Comparison of ENCODE assay signal across 9 mouse cellular contexts in genomic region chr8:70509281-70509952, GRCm38 (mm10). TPM values are rescaled to one million over a fixed set of nuclear protein-coding genes. Genes with fewer than 3 reads are reported as not detected.
DNase-seq lines count a peak whose midpoint lies in the region; ATAC-seq and TF ChIP-seq lines count a peak whose summit lies in the region.
"Had no signal": no experiment of that assay in that cellular context is flagged by ENCODE, and none has a peak within 500 bp of the region (broad histone marks: within the 10 kb centered on the region; RNA-seq: fewer than 3 reads in every experiment).

No protein-coding gene starts in this region.

- H3K27ac ChIP-seq in kidney, adult 2 months (ENCODE audit: insufficient read depth, low read depth, low read length), result peak overlapping the region; percentile 60
- H3K27ac ChIP-seq in bone marrow, adult 2 months (ENCODE audit: control insufficient read depth, insufficient read depth, low read depth, low read length, poor library complexity), result peak overlapping the region; percentile 87
- peak overlapping the region; percentile 96; the same call in 1 of the 2 replicates for H3K27ac ChIP-seq in hindbrain, embryonic 12.5 days
- H3K27ac ChIP-seq in midbrain, embryonic 11.5 days (ENCODE audit: low read depth, low read length), result peak overlapping the region; percentile 86; the same call in 1 of the 2 replicates

- no peak for TF ChIP-seq POLR2A in kidney, adult 2 months (IDR thresholded peaks at IDR 0.05; ENCODE audit: low read depth, low read length)
- TF ChIP-seq POLR2A in bone marrow, adult 2 months (IDR thresholded peaks at IDR 0.05; ENCODE audit: borderline replicate concordance, control insufficient read depth, low read depth, low read length), result no peak

- DNase-seq in kidney, adult 2 months, result no peak
- DNase-seq in kidney, postnatal 4 days, result no peak
- peak; percentile 77 for DNase-seq in midbrain, embryonic 11.5 days (ENCODE audit: low spot score, missing footprints)
- no peak for DNase-seq in gastrocnemius, adult 18-20 months (ENCODE audit: low spot score)
- no peak for DNase-seq in cerebellum, postnatal 14 days
- no peak for DNase-seq in spleen, adult 18-20 months

- no peaks in the 10 kb centered on the region for H3K9me3 ChIP-seq in hindbrain, embryonic 12.5 days (replicated peaks)
- no peaks in the 10 kb centered on the region for H3K9me3 ChIP-seq in midbrain, embryonic 11.5 days (ENCODE audit: control insufficient read depth, low read length)

- peaks cover 22% of the 10 kb centered on the region for H3K4me1 ChIP-seq in kidney, adult 2 months (ENCODE audit: control insufficient read depth, insufficient read depth, low read length)
- peaks cover 9% of the 10 kb centered on the region for H3K4me1 ChIP-seq in bone marrow, adult 2 months (ENCODE audit: control insufficient read depth, insufficient read depth, low read length)
- peaks cover 33% of the 10 kb centered on the region for H3K4me1 ChIP-seq in hindbrain, embryonic 12.5 days
- peaks cover 27% of the 10 kb centered on the region for H3K4me1 ChIP-seq in midbrain, embryonic 11.5 days (ENCODE audit: control insufficient read depth, insufficient read depth, low read length)

- ATAC-seq in hindbrain, embryonic 12.5 days (ENCODE audit: low FRiP score), result no peak
- no peak for ATAC-seq in midbrain, embryonic 11.5 days (ENCODE audit: low FRiP score)

- no peak for TF ChIP-seq CTCF in kidney, adult 2 months (conservative IDR thresholded peaks at IDR 0.05; ENCODE audit: insufficient read depth, insufficient read length, low read depth, low read length)
- TF ChIP-seq CTCF in bone marrow, adult 2 months (IDR thresholded peaks at IDR 0.05; ENCODE audit: control insufficient read depth, insufficient read depth, low read length), result no peak

- 5% methylated on average over 25 of the region's 25 CpGs for WGBS in kidney, adult 2 months
- 10% methylated on average over 25 of the region's 25 CpGs for WGBS in bone marrow, adult 2 months
- WGBS in hindbrain, embryonic 12.5 days, result 16% methylated on average over 25 of the region's 25 CpGs
- 16% methylated on average over 25 of the region's 25 CpGs for WGBS in midbrain, embryonic 11.5 days

- H3K4me3 ChIP-seq in kidney, adult 2 months (ENCODE audit: insufficient read depth, low read depth, low read length), result peak overlapping the region; percentile 88
- H3K4me3 ChIP-seq in bone marrow, adult 2 months (replicated peaks; ENCODE audit: control insufficient read depth, low read depth, low read length), result peak overlapping the region; percentile 72
- peak overlapping the region; percentile 100 for H3K4me3 ChIP-seq in hindbrain, embryonic 12.5 days
- H3K4me3 ChIP-seq in midbrain, embryonic 11.5 days (ENCODE audit: low read depth, low read length), result peak overlapping the region; percentile 98

- no peaks in the 10 kb centered on the region; the same call in 1 of the 2 replicates for H3K36me3 ChIP-seq in kidney, adult 2 months (ENCODE audit: control insufficient read depth, insufficient read depth, low read length)
- H3K36me3 ChIP-seq in hindbrain, embryonic 12.5 days, result peaks cover 38% of the 10 kb centered on the region
- H3K36me3 ChIP-seq in midbrain, embryonic 11.5 days (ENCODE audit: control insufficient read depth, insufficient read depth, low read length), result peaks cover 10% of the 10 kb centered on the region

- peak overlapping the region; percentile 99 for H3K9ac ChIP-seq in hindbrain, embryonic 12.5 days
- peak overlapping the region; percentile 98 for H3K9ac ChIP-seq in midbrain, embryonic 11.5 days (ENCODE audit: low read length)

- H3K27me3 ChIP-seq in kidney, adult 2 months (replicated peaks; ENCODE audit: control insufficient read depth, insufficient read depth, low read length), result no peaks in the 10 kb centered on the region
- no peaks in the 10 kb centered on the region for H3K27me3 ChIP-seq in hindbrain, embryonic 12.5 days
- H3K27me3 ChIP-seq in midbrain, embryonic 11.5 days (ENCODE audit: control insufficient read depth, insufficient read depth, low read length), result no peaks in the 10 kb centered on the region
- H3K27me3 ChIP-seq: Patski had no signal

- H3K4me2 ChIP-seq in hindbrain, embryonic 12.5 days (replicated peaks), result peak overlapping the region; percentile 97
- H3K4me2 ChIP-seq in midbrain, embryonic 11.5 days, result peak overlapping the region; percentile 100

RNA-seq across cellular contexts. Expression of gene Uba52, which starts 1.2 kb away (rescaled TPM):
- polyA plus RNA-seq in kidney, adult 2 months (2012; rRNA removed), result 620 and 835 TPM in 2 replicates
- polyA plus RNA-seq in bone marrow, adult 2 months (2011; ENCODE audit: insufficient read depth, insufficient read length, low replicate concordance, missing spikeins), result 961 and 1,100 TPM in 2 replicates
- 633 and 755 TPM in 2 replicates for polyA plus RNA-seq in hindbrain, embryonic 12.5 days (2016; fragmentation: Nextera tagmentation; extraction: Ambion mirVana)
- polyA plus RNA-seq in midbrain, embryonic 11.5 days (2014; fragmentation: Nextera tagmentation; extraction: Ambion mirVana), result 774 and 852 TPM in 2 replicates
- total RNA-seq in gastrocnemius, adult 18-20 months (2021), result 100 to 1,000 TPM; 841 to 913 TPM

RNA-seq across cellular contexts. Expression of gene Rex1bd, which starts 2.9 kb away (rescaled TPM):
- polyA plus RNA-seq in kidney, adult 2 months (2012; rRNA removed), result 161 and 177 TPM in 2 replicates
- 46.9 and 63.6 TPM in 2 replicates for polyA plus RNA-seq in bone marrow, adult 2 months (2011; ENCODE audit: insufficient read depth, insufficient read length, low replicate concordance, missing spikeins)
- polyA plus RNA-seq in hindbrain, embryonic 12.5 days (2016; fragmentation: Nextera tagmentation; extraction: Ambion mirVana), result 118 TPM in 2 replicates
- 126 and 129 TPM in 2 replicates for polyA plus RNA-seq in midbrain, embryonic 11.5 days (2014; fragmentation: Nextera tagmentation; extraction: Ambion mirVana)
- total RNA-seq in gastrocnemius, adult 18-20 months (2021), result 100 to 1,000 TPM; 170 TPM

RNA-seq across cellular contexts. Expression of gene Crlf1, which starts 16.5 kb away (rescaled TPM):
- 2.6 TPM in 2 replicates for polyA plus RNA-seq in kidney, adult 2 months (2012; rRNA removed)
- polyA plus RNA-seq in bone marrow, adult 2 months (2011; ENCODE audit: insufficient read depth, insufficient read length, low replicate concordance, missing spikeins), result 3.7 and 5.5 TPM in 2 replicates
- 3.3 and 4.2 TPM in 2 replicates for polyA plus RNA-seq in hindbrain, embryonic 12.5 days (2016; fragmentation: Nextera tagmentation; extraction: Ambion mirVana)
- 0.23 and 0.90 TPM in 2 replicates for polyA plus RNA-seq in midbrain, embryonic 11.5 days (2014; fragmentation: Nextera tagmentation; extraction: Ambion mirVana)
- total RNA-seq in gastrocnemius, adult 18-20 months (2021), result 1 to 10 TPM; 2.8 to 2.9 TPM

RNA-seq across cellular contexts. Expression of gene Fkbp8, which starts 18.1 kb away (rescaled TPM):
- 320 and 410 TPM in 2 replicates for polyA plus RNA-seq in kidney, adult 2 months (2012; rRNA removed)
- 98.7 and 181 TPM in 2 replicates for polyA plus RNA-seq in bone marrow, adult 2 months (2011; ENCODE audit: insufficient read depth, insufficient read length, low replicate concordance, missing spikeins)
- 313 and 334 TPM in 2 replicates for polyA plus RNA-seq in hindbrain, embryonic 12.5 days (2016; fragmentation: Nextera tagmentation; extraction: Ambion mirVana)
- polyA plus RNA-seq in midbrain, embryonic 11.5 days (2014; fragmentation: Nextera tagmentation; extraction: Ambion mirVana), result 203 and 215 TPM in 2 replicates
- 100 to 1,000 TPM; 103 to 105 TPM for total RNA-seq in gastrocnemius, adult 18-20 months (2021)

RNA-seq across cellular contexts. Expression of gene Kxd1, which starts 18.3 kb away (rescaled TPM):
- polyA plus RNA-seq in kidney, adult 2 months (2012; rRNA removed), result 151 TPM in 2 replicates
- 29.0 and 41.3 TPM in 2 replicates for polyA plus RNA-seq in bone marrow, adult 2 months (2011; ENCODE audit: insufficient read depth, insufficient read length, low replicate concordance, missing spikeins)
- polyA plus RNA-seq in hindbrain, embryonic 12.5 days (2016; fragmentation: Nextera tagmentation; extraction: Ambion mirVana), result 47.1 and 48.5 TPM in 2 replicates
- 48.0 and 50.0 TPM in 2 replicates for polyA plus RNA-seq in midbrain, embryonic 11.5 days (2014; fragmentation: Nextera tagmentation; extraction: Ambion mirVana)
- 10 to 100 TPM; 76.3 to 80.6 TPM for total RNA-seq in gastrocnemius, adult 18-20 months (2021)
